Mouse (Mus musculus) heart, postnatal 10 days (tissue): ENCODE results near the gene Fcna. TPM values are rescaled to one million over a fixed set of nuclear protein-coding genes. Genes with fewer than 3 reads are reported as not detected.

Experiments
- DNase-seq, 2 experiments: peaks; one replicate each; pipeline ENCODE4 v3.0.0; 2021
- intact Hi-C: fragments of 180-260 bp; cut with DNase I; formaldehyde crosslinking; loops from one replicate; pipeline ENCODE4 v1.15.1; 2025
- total RNA-seq, 2 experiments: library from RNA; stranded (reverse); gene quantifications; 2 replicates each; pipeline ENCODE4 v1.2.3; 2021

Fcna gene
- total RNA-seq, 2 experiments from 2014 or later, result 2.7 to 3.7 TPM

DNA sequence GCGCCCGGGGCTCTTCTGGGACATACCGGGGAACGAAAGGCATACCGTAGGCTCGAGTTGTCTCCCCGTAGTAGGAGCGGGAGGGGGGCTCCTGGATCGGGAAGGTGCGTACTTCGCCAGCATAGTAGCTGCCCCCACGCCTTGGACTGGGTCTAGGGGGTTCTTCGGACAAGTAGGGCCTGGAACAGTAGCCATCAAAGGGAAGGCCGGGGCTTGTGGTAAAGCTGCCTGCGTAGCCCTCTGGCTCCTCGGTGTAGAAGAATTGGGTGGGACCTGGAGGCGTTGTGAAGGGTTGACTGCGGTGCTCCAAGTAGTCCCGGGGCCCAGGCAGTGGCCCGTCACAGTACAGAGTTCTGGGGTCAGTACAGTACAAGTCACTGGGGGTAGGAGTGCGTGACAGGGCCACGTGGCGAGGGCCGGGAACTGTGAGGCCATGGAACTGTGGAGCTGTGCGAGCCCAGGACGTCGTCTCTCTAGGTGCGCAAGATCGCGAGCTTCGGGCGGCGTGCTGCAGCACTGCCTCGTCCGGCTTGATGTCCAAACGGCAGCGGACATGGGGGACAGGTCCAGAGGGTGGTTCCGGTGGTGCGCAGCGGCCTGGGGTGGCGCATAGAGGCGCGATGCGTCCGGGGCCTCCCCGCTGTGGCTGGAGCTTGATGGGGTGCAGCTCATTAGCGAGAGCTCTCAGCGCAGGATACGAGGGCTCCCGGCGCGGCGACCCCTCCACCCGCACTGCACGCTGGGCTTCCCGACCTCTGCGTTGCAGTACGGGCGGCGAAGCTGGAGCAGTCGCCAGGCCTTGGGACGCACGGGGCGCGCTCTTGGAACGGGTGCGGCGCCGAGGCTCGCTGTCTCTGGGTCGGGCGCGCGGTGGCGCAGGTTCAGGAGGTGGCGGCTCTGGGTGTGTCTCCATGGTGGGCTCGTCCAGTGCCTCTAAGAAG, 48.8 kb downstream of the Fcna start:
- DNase-seq, result no peak
- intact Hi-C loops, result no loop called here

DNA sequence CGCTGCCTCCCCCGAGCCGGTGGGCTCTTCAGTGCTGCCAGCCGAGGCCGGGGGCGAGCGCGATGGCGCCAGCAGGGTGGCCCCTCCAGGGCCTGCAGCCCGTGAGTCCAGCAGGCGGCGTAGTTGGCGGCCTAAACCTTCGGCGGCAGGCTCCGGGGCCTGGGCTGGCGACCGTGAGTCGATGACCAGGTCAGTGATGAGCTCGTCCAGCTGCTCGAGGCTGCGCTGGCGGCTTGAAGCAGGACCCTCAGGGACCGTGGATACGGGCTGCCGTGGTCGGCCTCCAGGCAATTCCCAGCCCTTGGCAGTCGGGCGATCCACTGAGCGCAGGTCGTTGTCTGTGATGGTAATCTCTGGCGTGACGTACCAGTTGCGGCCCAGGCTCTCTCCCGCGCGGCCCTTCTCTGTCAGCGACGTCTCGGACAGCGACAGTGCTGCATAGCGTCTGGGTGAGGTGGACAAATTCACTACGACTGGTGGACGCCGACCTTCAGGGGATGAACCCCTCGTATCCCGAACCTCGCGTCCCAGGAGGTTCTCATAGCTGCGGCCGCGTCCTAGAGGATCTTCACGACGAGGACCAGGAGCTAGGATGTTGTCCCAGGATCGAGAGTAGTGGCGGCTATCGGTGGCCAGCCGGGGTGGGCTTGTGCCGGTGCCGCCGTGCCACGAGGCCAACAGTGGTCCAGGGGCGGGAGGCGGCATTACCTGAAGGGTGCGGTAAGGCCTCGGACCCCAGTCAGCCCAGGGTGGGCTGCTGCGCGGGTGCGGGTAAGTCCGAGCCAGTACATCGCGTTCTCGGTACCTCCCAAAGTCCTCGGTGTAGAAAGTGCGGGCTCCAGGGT, 49.7 kb downstream of the Fcna start:
- DNase-seq, result no peak
- intact Hi-C loops, result no loop called here

GRCm38 (mm10) chr2:25576965-25577891, 50.6 kb downstream of the Fcna start:
- DNase-seq, result no peak
- intact Hi-C loops, result no loop called here

DNA sequence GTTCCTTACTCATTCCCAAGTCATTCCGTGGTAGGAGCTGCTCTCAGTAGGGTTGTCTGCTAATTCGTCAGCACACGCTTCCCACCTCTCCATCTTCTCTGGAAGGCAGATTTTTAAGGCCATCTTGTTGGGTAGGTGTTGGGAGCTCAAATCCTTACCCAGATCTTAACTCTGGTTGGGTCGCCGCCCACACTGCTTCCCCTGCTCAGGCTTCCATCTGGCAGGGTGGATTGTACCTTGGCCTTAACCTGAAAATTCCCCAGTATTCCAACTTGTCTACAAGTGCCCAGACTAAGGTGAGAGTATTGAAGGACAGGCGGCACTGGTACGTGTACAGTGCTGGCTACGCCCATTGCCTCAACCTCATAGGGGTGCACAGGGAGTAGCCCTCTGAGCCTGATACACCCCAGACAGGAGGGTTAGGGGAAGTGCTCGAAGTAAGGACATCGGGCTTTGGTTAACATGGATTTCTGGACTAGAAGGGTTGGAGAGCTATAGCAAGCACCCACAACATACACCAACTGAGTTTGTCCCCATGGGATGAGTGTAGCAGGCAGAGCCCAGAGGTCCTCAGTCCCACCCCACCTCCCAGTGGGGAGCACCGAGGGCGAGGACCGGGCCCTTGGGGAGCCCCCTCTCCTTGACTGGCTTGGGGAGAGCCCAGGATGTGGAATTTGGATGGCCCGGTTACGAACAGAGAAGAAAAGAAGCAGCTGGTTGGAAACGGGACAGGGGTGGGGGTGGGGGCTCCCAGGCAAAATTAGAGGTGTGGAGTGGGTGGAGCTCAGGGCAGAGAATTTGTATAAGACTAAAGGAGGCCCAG, 51.6 kb downstream of the Fcna start:
- intact Hi-C loops, result no loop called here
- DNase-seq, result no peak

DNA sequence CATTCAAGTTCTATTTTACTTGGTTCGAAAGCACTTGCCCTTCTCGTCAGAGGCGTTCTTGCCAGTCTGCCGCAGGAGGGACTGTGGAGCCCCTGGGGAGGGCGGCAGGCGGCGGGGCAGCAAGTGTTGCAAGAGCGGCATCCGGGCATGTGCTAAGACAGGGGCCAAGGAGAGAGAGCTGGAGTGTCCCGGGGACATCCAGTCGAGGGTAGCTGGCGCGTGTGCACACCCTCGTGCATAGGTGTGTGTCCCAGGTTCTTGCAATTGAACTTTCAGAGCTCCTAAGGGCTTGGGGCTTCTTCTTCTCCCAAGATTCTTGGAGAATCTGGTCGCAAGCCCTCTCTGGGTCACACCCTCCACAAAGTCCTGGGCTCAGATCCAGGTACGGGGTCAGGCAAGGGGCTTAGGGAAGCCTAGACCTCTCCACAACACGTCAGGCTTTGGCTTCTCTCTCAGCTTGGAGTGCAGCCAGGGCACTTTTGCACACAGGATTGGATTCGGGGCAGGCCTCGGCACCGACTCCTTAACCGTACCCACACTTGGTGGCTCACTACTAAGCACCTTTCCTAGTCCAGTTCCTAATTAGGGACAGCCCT, 52.3 kb downstream of the Fcna start:
- peak; percentile 53 to 60 for DNase-seq
- intact Hi-C loops, result no loop called here

Other genes starting within 250 kb of the Fcna start
- 10 to 100 TPM; 14.9 to 17.2 TPM for gene Entpd2, start 232.2 kb downstream of the Fcna start, total RNA-seq
- gene Npdc1, start 228.7 kb downstream of the Fcna start, total RNA-seq, result 10 to 100 TPM; 37.9 to 39.7 TPM
- gene Fut7, start 204.8 kb downstream of the Fcna start, total RNA-seq, result under 1 TPM in 1 of 2 experiments, not detected in 1; 0.12 TPM
- gene Abca2, start 199.3 kb downstream of the Fcna start, total RNA-seq, result 10 to 100 TPM; 21.2 to 21.9 TPM
- 1 to 10 TPM; 3.3 to 3.7 TPM for gene Clic3, start 171.2 kb downstream of the Fcna start, total RNA-seq
- gene Paxx, start 166.9 kb downstream of the Fcna start, total RNA-seq, result 10 to 100 TPM; 33.3 to 39.5 TPM
- gene Ptgds, start 158.0 kb downstream of the Fcna start, total RNA-seq, result 100 to 1,000 TPM in 1 of 2 experiments, 10 to 100 TPM in 1; 75.1 to 110 TPM
- gene Lcn12, start 134.1 kb downstream of the Fcna start, total RNA-seq, result not detected
- 10 to 100 TPM; 93.1 to 93.4 TPM for gene Fbxw5, start 127.3 kb downstream of the Fcna start, total RNA-seq
- under 1 TPM; 0.52 to 0.53 TPM for gene C8g, start 126.3 kb downstream of the Fcna start, total RNA-seq
- 10 to 100 TPM; 16.1 to 18.3 TPM for gene Traf2, start 81.1 kb downstream of the Fcna start, total RNA-seq
- 100 to 1,000 TPM; 188 to 189 TPM for gene Edf1, start 70.2 kb downstream of the Fcna start, total RNA-seq
- gene Mamdc4, start 53.2 kb downstream of the Fcna start, total RNA-seq, result 1 to 10 TPM; 1.8 to 2.2 TPM
- gene Phpt1, start 52.8 kb downstream of the Fcna start, total RNA-seq, result 100 to 1,000 TPM in 1 of 2 experiments, 10 to 100 TPM in 1; 93.8 to 101 TPM
- under 1 TPM; 0.10 to 0.12 TPM for gene Ajm1, start 46.3 kb downstream of the Fcna start, total RNA-seq
- gene Rabl6, start 19.5 kb downstream of the Fcna start, total RNA-seq, result 10 to 100 TPM; 49.4 to 57.6 TPM
- gene Ccdc183, start 10.4 kb downstream of the Fcna start, total RNA-seq, result not detected
- gene Tmem141, start 6.0 kb downstream of the Fcna start, total RNA-seq, result 10 to 100 TPM; 22.1 to 24.6 TPM
- 1 to 10 TPM in 1 of 2 experiments, under 1 TPM in 1; 0.99 to 1.0 TPM for gene Lcn8, start 25.1 kb upstream of the Fcna start, total RNA-seq
- not detected for gene Lcn5, start 29.9 kb upstream of the Fcna start, total RNA-seq
- gene Lcn6, start 48.8 kb upstream of the Fcna start, total RNA-seq, result not detected
- not detected for gene Lcn10, start 54.7 kb upstream of the Fcna start, total RNA-seq
- not detected for gene Obp2a, start 72.0 kb upstream of the Fcna start, total RNA-seq
- 10 to 100 TPM; 14.6 to 15.6 TPM for gene Bmyc, start 78.7 kb upstream of the Fcna start, total RNA-seq
- gene Obp2b, start 109.0 kb upstream of the Fcna start, total RNA-seq, result not detected
- not detected for gene Lcn3, start 137.5 kb upstream of the Fcna start, total RNA-seq
- gene Lcn11, start 149.0 kb upstream of the Fcna start, total RNA-seq, result not detected
- gene Gm13539, start 154.2 kb upstream of the Fcna start, total RNA-seq, result not detected
- gene Glt6d1, start 187.8 kb upstream of the Fcna start, total RNA-seq, result not detected
- gene Lcn9, start 195.1 kb upstream of the Fcna start, total RNA-seq, result not detected
- gene Sohlh1, start 219.2 kb upstream of the Fcna start, total RNA-seq, result not detected
- 1 to 10 TPM in 1 of 2 experiments, under 1 TPM in 1; 0.62 to 1.1 TPM for gene Kcnt1, start 235.7 kb upstream of the Fcna start, total RNA-seq